Mouse (Mus musculus): ENCODE measurements around the gene Arfip1. TPM values are rescaled to one million over a fixed set of nuclear protein-coding genes. Genes with fewer than 3 reads are reported as not detected.

The Arfip1 gene
- polyA plus RNA-seq (2012; rRNA removed) = 12.7 and 13.8 TPM in 2 replicates

DNA sequence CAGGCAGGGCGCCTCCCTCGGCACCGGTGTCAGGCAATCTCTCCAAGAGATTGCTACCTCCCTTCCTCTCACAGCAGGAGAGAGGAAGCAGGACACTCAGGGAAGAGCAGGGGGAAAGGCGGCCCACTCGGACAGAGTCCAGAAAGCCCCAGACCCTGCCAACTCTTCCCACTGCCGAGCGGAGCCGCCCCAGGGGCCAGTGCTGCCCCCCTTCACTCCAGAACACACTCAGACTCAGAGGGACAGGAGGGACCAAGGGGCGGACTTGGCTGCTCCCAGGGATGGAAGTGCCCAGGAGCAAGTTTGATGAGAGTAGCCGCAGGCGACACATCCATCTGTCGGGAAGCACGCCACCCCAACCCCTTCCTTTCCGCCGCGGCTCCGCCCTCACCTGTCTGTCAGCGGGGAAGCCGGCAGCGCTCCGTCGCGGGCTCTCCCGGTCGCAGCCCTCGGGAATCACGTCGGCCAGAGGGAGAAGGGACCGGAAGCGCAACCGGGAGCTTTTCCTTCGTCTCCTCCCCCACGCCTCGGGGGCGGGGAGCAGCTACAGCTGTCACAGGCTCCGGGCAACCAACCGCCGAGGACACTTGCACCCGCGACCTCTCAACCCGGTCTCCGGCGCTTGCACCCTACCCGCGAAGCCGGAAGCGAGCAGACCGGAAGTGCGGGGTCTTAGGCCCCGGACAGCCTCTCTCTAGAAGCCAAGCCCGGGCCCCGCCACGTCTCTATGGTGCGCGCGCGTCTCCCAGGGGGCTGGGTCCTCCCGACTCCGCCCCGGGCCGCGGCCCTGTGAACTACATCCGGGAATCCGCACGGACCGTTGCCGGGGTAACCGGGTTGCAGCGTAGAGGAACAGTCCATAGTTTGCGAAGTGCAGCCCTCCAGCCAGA is at the start of gene Arfip1:
Gene Arfip1, minus strand, starts transcription at position 603 of the 890 bp plus-strand sequence.

DNA sequence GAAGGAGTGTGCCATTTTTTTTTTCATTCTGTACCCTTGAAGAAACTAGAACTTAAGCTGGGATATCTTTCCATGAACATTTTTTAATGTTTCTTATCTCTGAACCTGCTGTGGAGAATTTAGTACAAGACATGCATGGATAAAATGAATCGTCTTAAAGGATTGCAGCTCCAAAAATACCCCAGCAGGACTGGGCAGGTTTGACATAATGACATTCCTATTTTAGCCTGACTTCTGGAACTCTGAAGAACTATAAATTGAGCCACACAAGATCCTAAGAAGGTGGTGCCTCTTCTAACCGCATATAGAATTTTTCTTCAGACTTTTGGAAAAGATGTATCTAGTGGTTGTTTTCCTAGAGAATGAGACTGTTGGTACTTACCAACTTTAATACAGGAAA is 10.8 kb upstream of the Arfip1 start, which contains the start of gene Tigd4:
Gene Tigd4, plus strand, starts transcription at position 301 of the 400 bp plus-strand sequence.

DNA sequence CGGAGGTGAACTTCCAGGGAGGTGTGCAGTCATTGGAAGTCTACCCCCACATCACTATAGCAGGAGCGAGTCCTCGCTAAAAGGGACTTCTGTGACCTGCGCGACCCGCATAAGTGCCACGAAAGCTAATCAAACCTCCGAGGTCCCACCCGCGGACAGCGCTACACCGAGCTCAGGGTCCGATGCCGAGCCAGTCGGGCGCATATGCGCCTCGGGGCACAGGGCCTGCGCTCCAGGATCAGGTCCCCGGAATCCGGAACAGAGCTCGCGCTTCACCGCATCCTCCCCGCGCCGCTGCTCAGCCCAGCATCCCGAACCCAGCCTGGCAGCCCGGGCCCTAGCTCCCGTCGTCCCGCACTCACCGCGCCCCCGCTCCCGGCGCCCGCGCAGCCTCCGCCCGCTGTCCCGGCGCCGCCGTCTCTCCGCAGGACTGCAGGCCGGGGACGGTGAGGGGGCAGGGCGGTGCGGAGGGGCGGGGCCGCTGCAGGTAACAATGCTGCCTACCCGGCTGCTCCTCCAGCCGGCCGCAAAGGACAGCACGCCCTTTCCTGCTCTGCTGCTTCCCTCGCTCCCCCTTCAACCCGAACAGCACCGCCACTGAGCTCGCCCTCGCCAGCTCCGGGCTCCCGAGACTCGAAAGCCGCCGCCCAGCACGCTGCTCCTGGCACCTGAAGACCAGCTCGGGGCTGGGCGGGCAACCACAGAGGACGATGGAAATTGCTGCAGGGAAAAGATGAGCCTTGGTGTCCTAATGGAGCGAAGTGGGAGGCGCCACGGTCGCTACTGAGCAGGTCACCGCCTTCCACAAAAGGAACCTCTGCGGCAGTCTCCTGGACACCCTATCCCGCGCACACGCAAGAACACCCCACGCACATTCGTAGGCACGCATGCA is 102.2 kb downstream of the Arfip1 start, which contains the start of gene Fhdc1:
Gene Fhdc1, minus strand, starts transcription at position 424 of the 892 bp plus-strand sequence.

Other genes with a start within 250 kb of the Arfip1 start
- 2.3 and 2.8 TPM in 2 replicates for gene Fhdc1, start 102.2 kb downstream of the Arfip1 start, polyA plus RNA-seq (2012; rRNA removed)
- gene Tigd4, start 10.9 kb upstream of the Arfip1 start, polyA plus RNA-seq (2012; rRNA removed) = 0.19 TPM in 1 of 2 replicates, not detected in the other
- gene Tmem154, start 83.6 kb upstream of the Arfip1 start, polyA plus RNA-seq (2012; rRNA removed) = 0.58 and 0.84 TPM in 2 replicates
- gene Fbxw7, start 232.6 kb upstream of the Arfip1 start, polyA plus RNA-seq (2012; rRNA removed) = 35.6 and 37.2 TPM in 2 replicates